In the genomic region with DNA sequence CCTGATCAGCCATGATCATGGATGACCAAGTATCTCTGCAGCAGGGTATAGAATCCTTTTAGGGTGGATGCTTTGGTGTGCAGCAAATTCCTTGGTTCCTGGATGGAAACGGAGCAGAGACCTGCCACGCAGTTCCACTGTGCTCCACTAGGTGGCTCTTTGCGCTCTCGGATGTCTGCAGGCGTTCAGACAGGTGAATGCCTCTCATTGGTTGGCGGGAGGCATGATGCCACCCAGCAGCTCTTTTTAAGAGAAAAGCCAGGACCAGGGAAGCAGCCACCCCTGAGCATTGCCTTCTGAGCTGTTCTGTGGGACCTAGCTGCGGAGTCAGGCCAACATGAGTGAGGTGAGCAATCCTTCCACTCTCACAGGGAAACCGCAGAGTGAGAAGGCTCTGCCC, we compare ENCODE assay signal across 9 mouse cellular contexts. TPM values are rescaled to one million over a fixed set of nuclear protein-coding genes. Genes with fewer than 3 reads are reported as not detected.
DNase-seq lines count a peak whose midpoint lies in the region; ATAC-seq lines count a peak whose summit lies in the region.
"Had no signal": no experiment of that assay in that cellular context is flagged by ENCODE, and none has a peak within 500 bp of the region (broad histone marks: within the 10 kb centered on the region; RNA-seq: fewer than 3 reads in every experiment).

A gene (plus strand): TSS at position 162 of the 400 bp plus-strand sequence.

- no peaks in the 10 kb centered on the region for H3K9me3 ChIP-seq in embryonic facial prominence, embryonic 12.5 days
- no peaks in the 10 kb centered on the region for H3K9me3 ChIP-seq in liver, embryonic 13.5 days (replicated peaks)

- peak; percentile 47; the same call in 1 of the 2 replicates for ATAC-seq in embryonic facial prominence, embryonic 12.5 days (ENCODE audit: insufficient number of reproducible peaks, insufficient read depth, low FRiP score, low TSS enrichment)
- no peak for ATAC-seq in liver, embryonic 13.5 days (ENCODE audit: low read depth)
- ATAC-seq in neutrophil, adult 5-6 weeks (ENCODE audit: extremely low read depth, insufficient number of reproducible peaks, low FRiP score, poor library complexity, severe bottlenecking), result peak; percentile 76; the same call in 1 of the 2 replicates

- H3K4me3 ChIP-seq in embryonic facial prominence, embryonic 12.5 days, result no peak within 1 kb of the TSS
- no peak within 1 kb of the TSS for H3K4me3 ChIP-seq in liver, embryonic 13.5 days (replicated peaks)
- H3K4me3 ChIP-seq: erythroblast, embryonic 14.5 days had no signal

- no peaks in the 10 kb centered on the region for H3K36me3 ChIP-seq in embryonic facial prominence, embryonic 12.5 days
- no peaks in the 10 kb centered on the region for H3K36me3 ChIP-seq in liver, embryonic 13.5 days

- no peak within 1 kb of the TSS for H3K27ac ChIP-seq in embryonic facial prominence, embryonic 12.5 days
- H3K27ac ChIP-seq in liver, embryonic 13.5 days, result no peak within 1 kb of the TSS

- H3K4me1 ChIP-seq in embryonic facial prominence, embryonic 12.5 days, result peaks cover 4% of the 10 kb centered on the region
- H3K4me1 ChIP-seq in liver, embryonic 13.5 days (replicated peaks), result no peaks in the 10 kb centered on the region

- no peak within 1 kb of the TSS for H3K9ac ChIP-seq in embryonic facial prominence, embryonic 12.5 days
- no peak within 1 kb of the TSS for H3K9ac ChIP-seq in liver, embryonic 13.5 days

- peaks cover 3% of the 10 kb centered on the region; the same call in 1 of the 2 replicates for H3K27me3 ChIP-seq in embryonic facial prominence, embryonic 12.5 days
- H3K27me3 ChIP-seq in liver, embryonic 13.5 days, result no peaks in the 10 kb centered on the region

- WGBS in embryonic facial prominence, embryonic 12.5 days, result 10% methylated on average over 8 of the region's 8 CpGs
- WGBS in liver, embryonic 13.5 days (ENCODE audit: insufficient replicate concordance), result 11% methylated on average over 8 of the region's 8 CpGs

- H3K4me2 ChIP-seq in embryonic facial prominence, embryonic 12.5 days (replicated peaks), result no peak within 1 kb of the TSS
- H3K4me2 ChIP-seq in liver, embryonic 13.5 days, result no peak within 1 kb of the TSS

- DNase-seq in A20 (ENCODE audit: low read depth, low spot score), result peak; percentile 61
- DNase-seq in adrenal gland, postnatal 36 days, result peak; percentile 76 to 78
- DNase-seq in heart, adult 8-10 months (ENCODE audit: low spot score), result peak; percentile 46
- DNase-seq in kidney, postnatal 14 days, result peak; percentile 83
- DNase-seq in liver, embryonic 13.5 days, result peak; percentile 5
- peak; percentile 89 for DNase-seq in testis, postnatal 10 days (ENCODE audit: low spot score)

RNA-seq across cellular contexts. Expression of the gene that starts here (rescaled TPM):
- 1 to 10 TPM; 4.8 to 7.9 TPM for total RNA-seq in adrenal gland, postnatal 36 days (2021)
- polyA plus RNA-seq in embryonic facial prominence, embryonic 12.5 days (2016; fragmentation: Nextera tagmentation; extraction: Ambion mirVana), result 15.9 and 19.6 TPM in 2 replicates
- 1 to 10 TPM in 3 of 4 experiments, under 1 TPM in 1; 0.97 to 1.9 (median 1.5) TPM for total RNA-seq in heart, adult 8-10 months (2022)
- polyA plus RNA-seq in liver, embryonic 13.5 days (2015; fragmentation: Nextera tagmentation; extraction: Ambion mirVana), result 0.49 and 0.60 TPM in 2 replicates
- total RNA-seq in neutrophil, adult 5-6 weeks (2017), result 0.98 and 4.8 TPM in 2 replicates
- polyA plus RNA-seq: erythroblast, embryonic 14.5 days had no signal

Comparison
In these comparisons a context has a peak if more than half of its experiments do, and no peak if none do; other contexts are left out.
1. RNA of the gene that starts here (polyA plus RNA-seq): 15.9 to 19.6 TPM in embryonic facial prominence, embryonic 12.5 days; 0.49 to 0.60 TPM in liver, embryonic 13.5 days; every median in the first group is over 10 times any median in the second.
2. Peak in DNase-seq in liver, embryonic 13.5 days; RNA of the gene not detected or under 1 TPM.
3. DNase-seq: peak in every context shown above with its lines; median percentile 89 in testis, postnatal 10 days; 83 in kidney, postnatal 14 days; 77 in adrenal gland, postnatal 36 days; 61 in A20; 46 in heart, adult 8-10 months; 5 in liver, embryonic 13.5 days.